Mouse (Mus musculus) intestine, embryonic 16.5 days (tissue): ENCODE data around the gene Cog6. TPM values are rescaled to one million over a fixed set of nuclear protein-coding genes. Genes with fewer than 3 reads are reported as not detected.
A peak's percentile ranks its signal among the peaks of the same experiment; 100 is the strongest.
"Not testable (repeated sequence)": the region's sequence is repeated elsewhere in the genome, so short reads cannot be mapped to it uniquely, and the experiment has no call there.

Source experiments
- ATAC-seq: fragments of 200-750 bp; cut with Nextera tagmentation; 2 replicates; pipeline ENCODE4 v1.8.0; 2017; ENCODE audit warnings: moderate TSS enrichment, moderate library complexity
- H3K27ac ChIP-seq: fragments of 300-500 bp; sonication (generic); 2 replicates; pipeline ENCODE4 v1.5.1; 2014; ENCODE audit warnings: mild to moderate bottlenecking, low read length
- H3K27me3 ChIP-seq: fragments of 300-500 bp; sonication (generic); replicated peaks from 2 replicates; pipeline ENCODE4 v1.6.1; 2014; ENCODE audit warnings: low read length, control low read depth, mixed read lengths; ENCODE audit not compliant: control insufficient read depth, insufficient read depth
- H3K36me3 ChIP-seq: fragments of 300-500 bp; sonication (generic); 2 replicates; pipeline ENCODE4 v1.6.1; 2014; ENCODE audit warnings: low read length, control low read depth; ENCODE audit not compliant: control insufficient read depth, insufficient read depth
- H3K4me1 ChIP-seq: fragments of 300-500 bp; sonication (generic); 2 replicates; pipeline ENCODE4 v1.6.1; 2014; ENCODE audit warnings: low read length, control low read depth, mixed read lengths; ENCODE audit not compliant: control insufficient read depth, insufficient read depth
- H3K4me2 ChIP-seq: fragments of 300-500 bp; sonication (generic); 2 replicates; pipeline ENCODE4 v1.6.1; 2014; ENCODE audit warnings: low read depth, low read length, control low read depth
- H3K4me3 ChIP-seq: fragments of 300-500 bp; sonication (generic); 2 replicates; pipeline ENCODE4 v1.5.1; 2014; ENCODE audit warnings: mild to moderate bottlenecking, low read length
- H3K9ac ChIP-seq: fragments of 300-500 bp; sonication (generic); 2 replicates; pipeline ENCODE4 v1.6.1; 2014; ENCODE audit warnings: low read depth, low read length
- H3K9me3 ChIP-seq: fragments of 300-500 bp; sonication (generic); 2 replicates; pipeline ENCODE4 v1.6.1; 2016; ENCODE audit warnings: low read length, control low read depth; ENCODE audit not compliant: control insufficient read depth
- whole genome bisulfite sequencing: fragments of 180-500 bp; shearing (Covaris S2); extraction: QIAGEN DNeasy Blood & Tissue Kit; methylation state at CpG from one replicate; pipeline ENCODE4 v1.1.7; 2014; 5-methylcytosine and 5-hydroxymethylcytosine counted together
- polyA plus RNA-seq: library from polyadenylated mRNA; unstranded; fragments of >200 nt; fragmentation: Nextera tagmentation; extraction: Ambion mirVana; gene quantifications from 2 replicates; pipeline ENCODE4 v1.2.1, GENCODE M21; 2015

The Cog6 gene
- polyA plus RNA-seq, 1 experiment from 2014 or later: 37.5 TPM

GRCm38 (mm10) chr3:52999996-53000395, 17.0 kb downstream of the Cog6 start:
- Histone ChIP-seq H3K4me2 (no peak overlapping the region), H3K36me3 (no peaks in the 10 kb centered on the region; the same call in 1 of the 2 replicates), H3K4me3 (no peak overlapping the region), H3K27me3 (no peaks in the 10 kb centered on the region), H3K9ac (no peak overlapping the region), H3K9me3 (no peaks in the 10 kb centered on the region), H3K27ac (no peak overlapping the region), H3K4me1 (no peaks in the 10 kb centered on the region)
- WGBS: 79% methylated on average over 3 of the region's 3 CpGs
- no peak for ATAC-seq

GRCm38 (mm10) chr3:52999016-52999744, 17.9 kb downstream of the Cog6 start:
- ATAC-seq: no peak
- WGBS: 70% methylated on average over 15 of the region's 15 CpGs
- Histone ChIP-seq H3K9me3 (no peaks in the 10 kb centered on the region), H3K27ac (no peak overlapping the region), H3K27me3 (no peaks in the 10 kb centered on the region), H3K4me3 (no peak overlapping the region), H3K4me2 (no peak overlapping the region), H3K9ac (no peak overlapping the region), H3K4me1 (no peaks in the 10 kb centered on the region), H3K36me3 (no peaks in the 10 kb centered on the region; the same call in 1 of the 2 replicates)

GRCm38 (mm10) chr3:52997381-52997780, 19.7 kb downstream of the Cog6 start:
- 87% methylated on average over 1 of the region's 1 CpGs for WGBS
- Histone ChIP-seq H3K9me3 (no peaks in the 10 kb centered on the region), H3K27ac (no peak overlapping the region), H3K27me3 (no peaks in the 10 kb centered on the region), H3K36me3 (no peaks in the 10 kb centered on the region; the same call in 1 of the 2 replicates), H3K4me1 (no peaks in the 10 kb centered on the region), H3K9ac (no peak overlapping the region), H3K4me2 (no peak overlapping the region), H3K4me3 (no peak overlapping the region)
- no peak for ATAC-seq

GRCm38 (mm10) chr3:52996635-52997034, 20.4 kb downstream of the Cog6 start:
- Histone ChIP-seq H3K27ac (no peak overlapping the region), H3K9ac (no peak overlapping the region), H3K4me1 (no peaks in the 10 kb centered on the region), H3K36me3 (no peaks in the 10 kb centered on the region; the same call in 1 of the 2 replicates), H3K4me2 (no peak overlapping the region), H3K4me3 (no peak overlapping the region), H3K9me3 (no peaks in the 10 kb centered on the region), H3K27me3 (no peaks in the 10 kb centered on the region)
- WGBS: 95% methylated on average over 5 of the region's 5 CpGs
- no peak for ATAC-seq

DNA sequence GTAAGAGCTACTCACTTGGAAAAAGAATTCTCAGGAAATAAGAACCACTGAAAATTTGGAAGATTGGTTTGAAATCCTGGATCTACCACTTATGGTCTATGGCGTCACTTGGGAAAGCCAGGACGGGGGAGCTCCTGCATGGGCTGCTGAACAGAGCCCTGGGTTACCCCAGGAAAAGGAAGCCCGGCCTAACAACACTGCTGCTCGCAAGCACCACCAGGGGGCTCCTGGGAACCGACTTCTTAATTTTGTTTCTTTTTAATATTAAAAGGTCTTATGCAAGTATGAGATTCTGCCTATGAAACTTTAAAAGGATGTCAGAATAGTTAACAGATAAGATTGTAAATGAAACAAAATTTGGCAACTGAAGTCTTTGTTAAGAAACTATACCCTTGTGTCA, 22.4 kb downstream of the Cog6 start:
- H3K36me3 ChIP-seq: no peaks in the 10 kb centered on the region
- no peaks in the 10 kb centered on the region for H3K9me3 ChIP-seq
- no peak overlapping the region for H3K4me3 ChIP-seq
- H3K4me1 ChIP-seq: no peaks in the 10 kb centered on the region
- no peak overlapping the region for H3K4me2 ChIP-seq
- no peak for ATAC-seq
- H3K27me3 ChIP-seq: no peaks in the 10 kb centered on the region
- H3K9ac ChIP-seq: no peak overlapping the region
- H3K27ac ChIP-seq: no peak overlapping the region
- WGBS: 70% methylated on average over 5 of the region's 5 CpGs

DNA sequence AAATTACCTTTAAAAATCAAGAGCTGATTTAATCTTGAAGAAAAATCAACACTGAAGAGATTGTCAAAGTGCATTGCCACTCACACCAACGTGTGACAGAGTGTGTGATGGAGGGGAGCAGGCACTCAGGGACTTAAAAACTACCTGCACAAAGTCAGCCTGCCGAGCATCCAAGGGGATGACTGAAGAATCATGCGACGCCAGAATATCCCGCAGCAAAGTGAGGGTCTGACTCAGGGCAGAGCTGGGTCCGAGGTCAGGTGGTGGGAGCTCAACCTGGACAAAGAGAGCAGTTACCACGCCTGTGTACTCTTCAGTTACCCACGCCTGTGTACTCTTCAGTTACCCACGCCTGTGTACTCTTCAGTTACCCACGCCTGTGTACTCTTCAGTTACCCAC, 23.7 kb downstream of the Cog6 start:
- 0 out of 2 replicates have a peak, but pooled peaks cover 7% of the 10 kb centered on the region for H3K36me3 ChIP-seq
- WGBS: 85% methylated on average over 10 of the region's 10 CpGs
- ATAC-seq: no peak
- no peaks in the 10 kb centered on the region for H3K9me3 ChIP-seq
- no peak overlapping the region for H3K4me2 ChIP-seq
- H3K4me3 ChIP-seq: no peak overlapping the region
- no peaks in the 10 kb centered on the region for H3K4me1 ChIP-seq
- no peaks in the 10 kb centered on the region for H3K27me3 ChIP-seq
- H3K9ac ChIP-seq: no peak overlapping the region
- no peak overlapping the region for H3K27ac ChIP-seq

- H3K27me3 ChIP-seq: no peaks in the 10 kb centered on the region
- ATAC-seq: no peak
- H3K36me3 ChIP-seq: 0 out of 2 replicates have a peak, but pooled peaks cover 7% of the 10 kb centered on the region
- WGBS: 59% methylated on average over 18 of the region's 18 CpGs
- H3K9me3 ChIP-seq: no peaks in the 10 kb centered on the region
- H3K27ac ChIP-seq: no peak overlapping the region
- H3K4me1 ChIP-seq: no peaks in the 10 kb centered on the region
- no peak overlapping the region for H3K4me3 ChIP-seq
- H3K4me2 ChIP-seq: no peak overlapping the region
- no peak overlapping the region for H3K9ac ChIP-seq
Observed at GRCm38 (mm10) chr3:52990041-52990737, 26.8 kb downstream of the Cog6 start.

- H3K9me3 ChIP-seq, H3K4me2 ChIP-seq, H3K4me3 ChIP-seq, H3K9ac ChIP-seq, H3K27ac ChIP-seq, H3K27me3 ChIP-seq, H3K36me3 ChIP-seq, H3K4me1 ChIP-seq: not testable (repeated sequence)
- 72% methylated on average over 6 of the region's 7 CpGs for WGBS
- peak; percentile 76 for ATAC-seq
Observed at GRCm38 (mm10) chr3:52985508-52985941, 31.5 kb downstream of the Cog6 start.

DNA sequence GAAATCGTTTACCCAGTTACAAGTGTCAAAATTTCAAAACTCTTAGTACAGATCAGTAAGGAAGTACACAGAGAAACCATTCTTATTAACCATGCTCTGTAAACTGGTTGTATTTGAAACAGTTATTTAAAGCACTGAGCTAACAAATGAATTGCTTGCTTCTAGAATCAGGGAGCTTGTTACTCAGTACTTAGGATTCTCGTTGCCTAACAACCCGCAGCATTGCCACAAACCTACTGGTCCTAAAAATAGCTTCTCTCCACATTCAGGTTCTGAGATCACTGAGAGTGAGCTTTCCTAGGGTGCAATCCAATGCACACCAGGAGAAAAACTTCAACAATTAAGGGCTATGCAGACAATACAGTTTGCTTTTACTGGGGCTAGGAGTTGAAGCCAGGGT, 33.3 kb downstream of the Cog6 start:
- Histone ChIP-seq H3K36me3 (0 out of 2 replicates have a peak, but pooled peaks cover 3% of the 10 kb centered on the region), H3K4me2 (no peak overlapping the region), H3K27ac (no peak overlapping the region), H3K9ac (no peak overlapping the region), H3K4me1 (no peaks in the 10 kb centered on the region), H3K9me3 (no peaks in the 10 kb centered on the region), H3K4me3 (no peak overlapping the region), H3K27me3 (no peaks in the 10 kb centered on the region)
- no peak for ATAC-seq
- 83% methylated on average over 3 of the region's 3 CpGs for WGBS
